In genomic region chr17:47225306-47226269, GRCm38 (mm10) we compare ENCODE assay signal across 7 mouse cellular contexts.
DNase-seq lines count a peak whose midpoint lies in the region; ATAC-seq lines count a peak whose summit lies in the region.

No protein-coding gene starts in this region.

- peak; percentile 45 for DNase-seq in testis, postnatal 14 days (ENCODE audit: low spot score)
- no peak for DNase-seq in testis, postnatal 10 days (ENCODE audit: low spot score)
- peak; percentile 57 for DNase-seq in adrenal gland, postnatal 14 days
- peak; percentile 83 for DNase-seq in induced T-regulatory cell, adult 2 months (ENCODE audit: low read depth)
- DNase-seq in c-Kit-positive CD71-positive TER-119-positive erythroid progenitor cells, embryonic 14.5 days (ENCODE audit: low spot score) = no peak
- no peak for DNase-seq in cerebellum, adult 9-10 months

- ATAC-seq in neutrophil, adult 5-6 weeks (ENCODE audit: extremely low read depth, insufficient number of reproducible peaks, low FRiP score, poor library complexity, severe bottlenecking) = peak; percentile 42

Comparison
In these comparisons a context has a peak if more than half of its experiments do, and no peak if none do; other contexts are left out.
1. DNase-seq: peak in testis, postnatal 14 days (single experiment), adrenal gland, postnatal 14 days (single experiment) and induced T-regulatory cell, adult 2 months (single experiment); none in testis, postnatal 10 days (single experiment), c-Kit-positive CD71-positive TER-119-positive erythroid progenitor cells, embryonic 14.5 days (single experiment) and cerebellum, adult 9-10 months (single experiment).